Mouse (Mus musculus) liver, postnatal 0 days (tissue): ENCODE measurements around the gene Cpm. TPM values are rescaled to one million over a fixed set of nuclear protein-coding genes. Genes with fewer than 3 reads are reported as not detected.

Source experiments
- ATAC-seq: fragments of 200-750 bp; cut with Nextera tagmentation; 2 replicates; pipeline ENCODE4 v1.8.0; 2017; ENCODE audit warnings: mild to moderate bottlenecking, moderate library complexity
- DNase-seq: peaks from one replicate; pipeline ENCODE4 v3.0.0-alpha.2; 2016
- H3K27ac ChIP-seq: fragments of 300-500 bp; sonication (generic); 2 replicates; pipeline ENCODE4 v1.5.1; 2014; ENCODE audit warnings: antibody characterized with exemption, moderate library complexity, mild to moderate bottlenecking, low read depth
- H3K27me3 ChIP-seq: fragments of 300-500 bp; sonication (generic); 2 replicates; pipeline ENCODE4 v1.6.1; 2014; ENCODE audit warnings: low read length, control low read depth, mixed read lengths; ENCODE audit not compliant: insufficient read depth
- H3K36me3 ChIP-seq: fragments of 300-500 bp; sonication (generic); replicated peaks from 2 replicates; pipeline ENCODE4 v1.6.1; 2014; ENCODE audit warnings: mild to moderate bottlenecking, control low read depth, low read length, moderate library complexity, mixed read lengths; ENCODE audit not compliant: insufficient read depth
- H3K4me1 ChIP-seq: fragments of 300-500 bp; sonication (generic); 2 replicates; pipeline ENCODE4 v1.6.1; 2014; ENCODE audit warnings: antibody characterized with exemption, mild to moderate bottlenecking, control low read depth; ENCODE audit not compliant: insufficient read depth
- H3K4me2 ChIP-seq: fragments of 300-500 bp; sonication (generic); 2 replicates; pipeline ENCODE4 v1.6.1; 2014; ENCODE audit warnings: low read depth, mild to moderate bottlenecking, low read length, moderate library complexity, mixed read lengths
- H3K4me3 ChIP-seq: fragments of 300-500 bp; sonication (generic); 2 replicates; pipeline ENCODE4 v1.5.1; 2014; ENCODE audit warnings: low read depth, low read length
- H3K9ac ChIP-seq: fragments of 300-500 bp; sonication (generic); replicated peaks from 2 replicates; pipeline ENCODE4 v1.6.1; 2014; ENCODE audit warnings: mild to moderate bottlenecking, moderate library complexity
- H3K9me3 ChIP-seq: fragments of 300-500 bp; sonication (generic); 2 replicates; pipeline ENCODE4 v1.6.1; 2016; ENCODE audit warnings: mild to moderate bottlenecking, control low read depth, low read length, mixed read lengths
- CTCF ChIP-seq: sonication (generic); IDR thresholded peaks from 2 replicates; pipeline ENCODE4 v1.5.1; 2016; ENCODE audit warnings: antibody characterized with exemption, low read depth
- EP300 ChIP-seq: IDR thresholded peaks from 2 replicates; pipeline ENCODE4 v1.6.1; 2016; ENCODE audit warnings: antibody characterized with exemption, low read depth, mild to moderate bottlenecking
- WGBS: fragments of 180-500 bp; shearing (Covaris S2); extraction: QIAGEN DNeasy Blood & Tissue Kit; methylation state at CpG from one replicate; pipeline ENCODE4 v1.1.7; 2014; ENCODE audit not compliant: insufficient replicate concordance; 5-methylcytosine and 5-hydroxymethylcytosine counted together
- polyA plus RNA-seq: library from polyadenylated mRNA; unstranded; fragments of >200 nt; fragmentation: Nextera tagmentation; extraction: Ambion mirVana; gene quantifications from 2 replicates; pipeline ENCODE4 v1.2.1, GENCODE M21; 2015

Cpm gene
- polyA plus RNA-seq, result 7.0 and 7.7 TPM in 2 replicates

- Histone ChIP-seq H3K36me3 (no peaks in the 10 kb centered on the region), H3K4me2 (peak within 1 kb of the TSS; percentile 85), H3K4me1 (peaks cover 13% of the 10 kb centered on the region), H3K9me3 (no peaks in the 10 kb centered on the region), H3K9ac (peak within 1 kb of the TSS; percentile 55), H3K27me3 (peaks cover 14% of the 10 kb centered on the region), H3K4me3 (peak within 1 kb of the TSS; percentile 60), H3K27ac (peak within 1 kb of the TSS; percentile 79)
- DNase-seq (peak; percentile 85), ATAC-seq (peak; percentile 93)
- TF ChIP-seq EP300 (no peak), CTCF (no peak)
- under 1% methylated on average over 50 of the region's 73 CpGs for WGBS
These were observed at the start of gene Cpm for GRCm38 (mm10) chr10:117629169-117629971. Cpm (plus strand) TSS chr10:117629500.

DNA sequence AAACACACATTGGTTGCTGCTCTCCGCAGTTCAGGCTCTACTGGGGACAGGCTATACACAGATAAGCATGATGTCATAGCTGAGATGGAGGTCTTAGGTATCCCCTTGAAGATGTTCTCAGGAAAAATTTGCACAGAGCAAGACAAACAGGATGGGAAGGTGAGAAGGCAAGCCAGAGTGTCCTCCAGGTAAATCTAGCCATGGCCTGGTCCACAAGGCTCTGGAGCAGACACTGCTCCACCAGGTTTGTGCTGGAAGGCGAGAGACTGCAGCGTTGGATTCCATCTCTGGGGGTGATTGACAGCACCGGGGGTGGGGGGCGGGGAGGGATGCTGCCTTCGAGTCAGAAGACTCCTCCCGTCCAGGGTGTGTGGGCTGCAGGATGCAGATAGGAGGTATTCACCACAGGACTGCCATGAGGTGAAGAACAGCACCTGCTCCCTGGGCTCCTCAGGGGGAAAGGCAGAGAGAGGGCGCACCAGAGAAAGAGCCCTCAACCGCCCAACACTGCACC lies 49.5 kb upstream of the Cpm start:
- H3K4me3 ChIP-seq, result no peak overlapping the region

GRCm38 (mm10) chr10:117580405-117580804 lies 48.9 kb upstream of the Cpm start:
- Histone ChIP-seq H3K27ac (no peak overlapping the region), H3K4me2 (no peak overlapping the region), H3K4me1 (no peaks in the 10 kb centered on the region), H3K36me3 (no peaks in the 10 kb centered on the region), H3K9me3 (no peaks in the 10 kb centered on the region), H3K9ac (no peak overlapping the region), H3K27me3 (no peaks in the 10 kb centered on the region), H3K4me3 (no peak overlapping the region)
- 79% methylated on average over 5 of the region's 5 CpGs for WGBS
- TF ChIP-seq CTCF, result no peak
- TF ChIP-seq EP300, result no peak
- ATAC-seq, result no peak
- DNase-seq, result no peak

More for the DNA sequence above, 49.5 kb upstream of the Cpm start:
- no peaks in the 10 kb centered on the region for H3K9me3 ChIP-seq
- no peaks in the 10 kb centered on the region for H3K36me3 ChIP-seq
- H3K9ac ChIP-seq, result no peak overlapping the region
- H3K4me2 ChIP-seq, result no peak overlapping the region
- H3K27ac ChIP-seq, result no peak overlapping the region
- DNase-seq (no peak), ATAC-seq (no peak)
- TF ChIP-seq CTCF, result no peak
- TF ChIP-seq EP300, result no peak
- no peaks in the 10 kb centered on the region for H3K27me3 ChIP-seq
- 46% methylated on average over 9 of the region's 9 CpGs for WGBS
- H3K4me1 ChIP-seq, result no peaks in the 10 kb centered on the region

DNA sequence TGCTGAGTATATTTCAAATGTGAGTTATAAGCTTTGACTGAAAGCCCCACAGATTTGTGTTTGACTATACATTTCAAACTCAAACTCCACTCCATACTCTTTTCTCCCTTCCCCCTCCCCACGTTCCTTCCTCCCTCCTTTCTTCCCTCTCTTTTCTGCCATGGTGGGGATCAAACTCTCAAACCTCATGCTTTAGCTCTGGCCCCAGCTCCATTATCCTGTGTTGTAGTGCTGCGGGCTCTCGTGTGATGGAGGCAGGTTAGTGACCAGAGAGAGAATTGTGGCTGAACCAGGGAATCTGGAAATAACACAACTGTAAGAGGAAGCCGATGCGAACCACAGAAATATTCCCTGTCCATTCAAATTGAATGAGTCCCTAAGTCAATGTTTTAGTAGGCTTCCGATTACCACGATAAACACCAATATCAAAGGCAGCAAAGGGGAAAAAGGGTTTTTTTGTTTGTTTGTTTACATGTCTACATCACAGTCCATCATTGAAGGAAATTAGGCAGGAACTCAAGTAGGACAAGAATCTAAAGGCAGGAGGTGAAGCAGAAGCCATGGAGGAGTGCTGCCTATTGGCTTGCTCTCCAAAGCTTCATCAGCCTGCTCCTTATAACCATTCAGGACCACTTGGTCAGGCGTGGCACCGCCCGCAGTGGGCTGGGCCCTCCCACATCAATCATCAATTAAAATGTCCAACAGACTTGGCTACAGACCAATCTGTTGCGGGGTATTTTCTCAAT lies 48.1 kb upstream of the Cpm start:
- DNase-seq (no peak), ATAC-seq (no peak)
- TF ChIP-seq CTCF (no peak), EP300 (no peak)
- Histone ChIP-seq H3K27me3 (no peaks in the 10 kb centered on the region), H3K4me3 (no peak overlapping the region), H3K36me3 (no peaks in the 10 kb centered on the region), H3K27ac (no peak overlapping the region), H3K4me2 (no peak overlapping the region), H3K9ac (no peak overlapping the region), H3K9me3 (no peaks in the 10 kb centered on the region), H3K4me1 (no peaks in the 10 kb centered on the region)
- WGBS, result 80% methylated on average over 11 of the region's 11 CpGs

DNA sequence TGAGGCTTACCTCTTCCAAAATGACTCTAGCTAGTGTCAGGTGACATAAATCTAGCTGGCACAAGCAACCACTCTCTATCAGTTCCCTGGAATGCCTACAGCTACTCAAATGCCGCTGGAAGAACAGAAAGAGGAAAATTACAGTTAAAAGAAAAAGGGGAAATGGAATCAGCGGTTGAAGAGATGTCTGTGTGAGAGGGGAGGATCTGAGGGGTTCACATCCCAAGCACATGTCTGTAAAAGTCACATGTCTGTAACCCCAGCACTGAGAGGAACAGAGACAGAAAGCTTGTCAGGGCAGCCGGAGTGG lies 47.6 kb upstream of the Cpm start:
- no peak overlapping the region for H3K9ac ChIP-seq

More for the DNA sequence above, 47.6 kb upstream of the Cpm start:
- H3K4me2 ChIP-seq, result no peak overlapping the region
- no peak overlapping the region for H3K4me3 ChIP-seq
- ATAC-seq (no peak), DNase-seq (no peak)
- WGBS, result 79% methylated on average over 3 of the region's 3 CpGs
- no peaks in the 10 kb centered on the region for H3K36me3 ChIP-seq
- no peak overlapping the region for H3K27ac ChIP-seq
- H3K27me3 ChIP-seq, result no peaks in the 10 kb centered on the region
- H3K9me3 ChIP-seq, result no peaks in the 10 kb centered on the region
- H3K4me1 ChIP-seq, result no peaks in the 10 kb centered on the region
- TF ChIP-seq CTCF (no peak), EP300 (no peak)
